Mouse (Mus musculus) layer of hippocampus, adult 6 months (tissue): ENCODE results near the gene Zxdc. TPM values are rescaled to one million over a fixed set of nuclear protein-coding genes. Genes with fewer than 3 reads are reported as not detected.

Experiments
- long read RNA-seq, 2 experiments: library from polyadenylated mRNA; unstranded; transcript quantifications; one replicate each; pipeline ENCODE4 v2.0.0; 2019 to 2020
- polyA plus RNA-seq: library from polyadenylated mRNA; unstranded; fragments of <200 nt; fragmentation: Nextera tagmentation; gene quantifications from 2 replicates; pipeline ENCODE4 v1.2.3, GENCODE M21; 2021

Zxdc gene
- polyA plus RNA-seq: 2.7 and 3.2 TPM in 2 replicates
- long read RNA-seq, experiment 1, full-length matches to known transcripts: 1 of 14 reads
- long read RNA-seq, experiment 1, partial matches to known transcripts: 8 of 14 reads
- long read RNA-seq, experiment 1, other reads (novel, unspliced or antisense): 5 of 14 reads
- long read RNA-seq, experiment 2, full-length matches to known transcripts: 8 of 22 reads
- long read RNA-seq, experiment 2, partial matches to known transcripts: 9 of 22 reads
- long read RNA-seq, experiment 2, other reads (novel, unspliced or antisense): 5 of 22 reads

GRCm38 (mm10) chr6:90368976-90369724 lies at the start of gene Zxdc:
Gene Zxdc, plus strand, starts transcription at chr6:90369492.

GRCm38 (mm10) chr6:90324991-90325390 lies 44.3 kb upstream of the Zxdc start, which contains the start of gene Chst13:
Gene Chst13, minus strand, starts transcription at chr6:90325185.

GRCm38 (mm10) chr6:90332561-90333425 lies 36.5 kb upstream of the Zxdc start, which contains the start of gene Uroc1:
Gene Uroc1, plus strand, starts transcription at chr6:90333284.

GRCm38 (mm10) chr6:90428380-90428974 lies 59.2 kb downstream of the Zxdc start, which contains the start of gene Cfap100:
Gene Cfap100, minus strand, starts transcription at chr6:90428797.

Other genes starting within 250 kb of the Zxdc start
- gene Vmn1r51, start 246.9 kb upstream of the Zxdc start, polyA plus RNA-seq: not detected in 2 replicates
- gene Vmn1r52, start 194.7 kb upstream of the Zxdc start, polyA plus RNA-seq: not detected in 2 replicates
- gene V1ra8, start 166.7 kb upstream of the Zxdc start, polyA plus RNA-seq: not detected in 2 replicates
- not detected in 2 replicates for gene Vmn1r53, start 145.1 kb upstream of the Zxdc start, polyA plus RNA-seq
- gene Vmn1r54, start 123.2 kb upstream of the Zxdc start, polyA plus RNA-seq: not detected in 2 replicates
- not detected in 2 replicates for gene BC048671, start 68.3 kb upstream of the Zxdc start, polyA plus RNA-seq
- gene Chst13, start 44.3 kb upstream of the Zxdc start, polyA plus RNA-seq: not detected in 2 replicates
- gene Uroc1, start 36.2 kb upstream of the Zxdc start, polyA plus RNA-seq: not detected in 2 replicates
- gene Cfap100, start 59.3 kb downstream of the Zxdc start, polyA plus RNA-seq: 4.8 and 5.3 TPM in 2 replicates
- gene Klf15, start 93.1 kb downstream of the Zxdc start, polyA plus RNA-seq: 16.7 and 19.4 TPM in 2 replicates
- 30.6 and 39.3 TPM in 2 replicates for gene Aldh1l1, start 116.9 kb downstream of the Zxdc start, polyA plus RNA-seq
- gene Slc41a3, start 235.2 kb downstream of the Zxdc start, polyA plus RNA-seq: 3.3 and 4.3 TPM in 2 replicates